Mouse (Mus musculus) heart, adult 2 months (tissue): ENCODE measurements at regions not wholly inside any gene's neighbourhood (a gene's known extent, or its start where the extent isn't known, plus 50 kb on each side); places are given as distances from the start of the nearest gene placed in this dataset.

Source experiments
- DNase-seq, 2 experiments: peaks; one replicate each; pipeline ENCODE4 v3.0.0; 2021
- H3K27ac ChIP-seq: fragments of 200-600 bp; 2 replicates; pipeline ENCODE4 v1.8.1; 2022
- H3K27me3 ChIP-seq: fragments of 200-500 bp; 2 replicates; pipeline ENCODE4 v1.6.1; 2012; ENCODE audit warnings: mild to moderate bottlenecking, low read length, inconsistent platforms, mixed read lengths; ENCODE audit not compliant: control insufficient read depth, insufficient read depth
- H3K36me3 ChIP-seq: fragments of 200-500 bp; 2 replicates; pipeline ENCODE4 v1.6.1; 2012; ENCODE audit warnings: low read length, inconsistent platforms; ENCODE audit not compliant: control insufficient read depth, insufficient read depth
- H3K4me1 ChIP-seq: fragments of 200-500 bp; 2 replicates; pipeline ENCODE4 v1.6.1; 2011; ENCODE audit warnings: low read length; ENCODE audit not compliant: control insufficient read depth, insufficient read depth
- H3K4me3 ChIP-seq: fragments of 200-600 bp; 2 replicates; pipeline ENCODE4 v1.8.1; 2022
- H3K79me2 ChIP-seq: fragments of 200-500 bp; replicated peaks from 2 replicates; pipeline ENCODE4 v1.6.1; 2012; ENCODE audit warnings: mild to moderate bottlenecking, inconsistent platforms, low read length, moderate library complexity, mixed read lengths; ENCODE audit not compliant: control insufficient read depth, insufficient read depth
- H3K9ac ChIP-seq: fragments of 200-500 bp; 2 replicates; pipeline ENCODE4 v1.6.1; 2012; ENCODE audit warnings: low read depth, mild to moderate bottlenecking, control low read depth, inconsistent platforms, low read length, mixed read lengths
- CTCF ChIP-seq: fragments of 200-600 bp; IDR thresholded peaks from 2 replicates; pipeline ENCODE4 v1.8.1; 2022; ENCODE audit warnings: antibody characterized with exemption, mild to moderate bottlenecking, moderate library complexity
- EP300 ChIP-seq: fragments of 200-500 bp; IDR thresholded peaks from 2 replicates; pipeline ENCODE4 v1.6.1; 2011; ENCODE audit warnings: low read depth, low read length, control low read depth; ENCODE audit not compliant: insufficient read depth
- POLR2A ChIP-seq: fragments of 200-500 bp; IDR thresholded peaks from 2 replicates; pipeline ENCODE4 v1.6.1; 2011; ENCODE audit warnings: mild to moderate bottlenecking, low read depth, low read length, control low read depth; ENCODE audit not compliant: insufficient read depth
- WGBS: fragments of 180-500 bp; shearing (Covaris S2); methylation state at CpG from one replicate; pipeline ENCODE4 v1.1.7; 2018; 5-methylcytosine and 5-hydroxymethylcytosine counted together
- intact Hi-C: fragments of 180-260 bp; cut with DNase I; formaldehyde crosslinking; loops from one replicate; pipeline ENCODE4 v1.15.1; 2025

DNA sequence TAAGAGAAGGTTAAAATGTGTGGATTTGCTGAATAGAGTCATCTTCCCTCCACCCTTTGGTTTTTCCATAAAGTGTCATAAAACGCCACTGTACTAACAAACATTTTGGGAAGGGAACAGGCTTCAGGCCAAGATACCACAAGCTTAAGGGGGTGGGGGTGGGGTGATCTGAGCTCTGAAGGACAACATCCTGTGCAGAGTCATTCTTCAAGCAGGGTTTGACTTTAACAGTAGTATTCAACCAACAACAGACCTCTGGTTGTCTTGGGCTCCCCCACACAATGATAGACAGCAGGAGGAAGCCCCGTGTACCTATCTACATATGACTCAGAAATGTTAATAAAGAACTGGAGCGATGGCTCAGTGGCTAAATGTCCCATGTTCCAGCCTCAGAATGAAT, 118.9 kb upstream of the Maf start:
- DNase-seq: no peak
- Histone ChIP-seq H3K9ac (no peak overlapping the region), H3K4me3 (no peak overlapping the region), H3K27ac (no peak overlapping the region), H3K27me3 (no peaks in the 10 kb centered on the region), H3K79me2 (no peaks in the 10 kb centered on the region), H3K4me1 (no peaks in the 10 kb centered on the region), H3K36me3 (no peaks in the 10 kb centered on the region)
- TF ChIP-seq POLR2A (no peak), EP300 (no peak)
- WGBS: 36% methylated on average over 3 of the region's 3 CpGs
- intact Hi-C loops: no loop called here

DNA sequence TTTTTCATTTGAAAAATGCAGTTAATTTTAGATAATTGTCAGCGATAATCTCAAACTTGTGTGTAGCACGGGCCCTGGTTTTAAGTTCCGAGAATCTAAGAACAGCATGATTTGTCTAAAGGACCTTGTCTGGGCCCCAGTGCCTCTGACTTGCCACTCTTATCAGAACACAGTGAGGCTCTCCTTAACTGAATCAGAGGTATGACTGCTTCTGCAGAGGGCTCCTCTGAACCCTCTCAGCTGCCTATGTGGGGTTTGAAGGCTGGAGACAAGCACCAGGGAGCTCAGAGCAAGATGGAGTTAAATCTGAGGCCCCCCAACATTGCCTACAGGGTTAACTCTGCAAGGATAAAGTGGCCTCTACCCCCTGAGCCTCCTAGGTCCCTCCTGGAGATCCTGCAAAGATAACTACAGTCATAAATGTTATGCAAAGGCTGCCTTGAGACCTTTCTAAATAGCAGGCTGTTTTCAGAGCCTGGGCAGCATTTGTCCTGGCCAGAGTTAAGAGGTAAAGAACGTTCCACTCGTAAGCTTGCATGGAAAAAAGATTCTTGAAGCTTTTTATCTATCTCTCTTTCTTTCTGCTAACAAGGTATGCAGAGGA, 118.4 kb upstream of the Maf start:
- Histone ChIP-seq H3K27me3 (no peaks in the 10 kb centered on the region), H3K9ac (no peak overlapping the region), H3K27ac (no peak overlapping the region), H3K36me3 (no peaks in the 10 kb centered on the region), H3K79me2 (no peaks in the 10 kb centered on the region), H3K4me3 (no peak overlapping the region), H3K4me1 (no peaks in the 10 kb centered on the region)
- 44% methylated on average over 5 of the region's 5 CpGs for WGBS
- intact Hi-C loops: no loop called here
- no peak for TF ChIP-seq POLR2A
- TF ChIP-seq CTCF: no peak
- no peak for TF ChIP-seq EP300
- DNase-seq: no peak

DNA sequence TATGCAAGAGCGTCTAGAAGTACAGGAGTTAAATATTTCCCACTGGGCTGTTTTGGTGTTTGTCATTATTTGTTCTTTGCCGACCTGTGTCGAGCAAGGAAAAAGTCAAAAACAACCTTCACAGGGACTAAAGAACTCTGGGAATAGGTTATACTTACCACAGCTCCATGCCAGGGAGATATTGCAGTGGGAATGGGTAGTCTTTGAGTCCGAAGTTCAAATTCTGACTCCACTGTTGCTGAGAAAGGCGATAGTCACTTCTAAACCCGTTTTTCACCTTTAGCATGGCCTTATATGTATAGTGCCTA, 116.8 kb upstream of the Maf start:
- WGBS: 90% methylated on average over 6 of the region's 6 CpGs
- H3K27me3 ChIP-seq: no peaks in the 10 kb centered on the region
- no peak overlapping the region for H3K4me3 ChIP-seq
- H3K27ac ChIP-seq: no peak overlapping the region
- DNase-seq: no peak
- intact Hi-C loops: no loop called here
- no peak overlapping the region for H3K9ac ChIP-seq
- no peaks in the 10 kb centered on the region for H3K4me1 ChIP-seq
- no peaks in the 10 kb centered on the region for H3K79me2 ChIP-seq
- no peaks in the 10 kb centered on the region for H3K36me3 ChIP-seq
- TF ChIP-seq CTCF (no peak), POLR2A (no peak), EP300 (no peak)

DNA sequence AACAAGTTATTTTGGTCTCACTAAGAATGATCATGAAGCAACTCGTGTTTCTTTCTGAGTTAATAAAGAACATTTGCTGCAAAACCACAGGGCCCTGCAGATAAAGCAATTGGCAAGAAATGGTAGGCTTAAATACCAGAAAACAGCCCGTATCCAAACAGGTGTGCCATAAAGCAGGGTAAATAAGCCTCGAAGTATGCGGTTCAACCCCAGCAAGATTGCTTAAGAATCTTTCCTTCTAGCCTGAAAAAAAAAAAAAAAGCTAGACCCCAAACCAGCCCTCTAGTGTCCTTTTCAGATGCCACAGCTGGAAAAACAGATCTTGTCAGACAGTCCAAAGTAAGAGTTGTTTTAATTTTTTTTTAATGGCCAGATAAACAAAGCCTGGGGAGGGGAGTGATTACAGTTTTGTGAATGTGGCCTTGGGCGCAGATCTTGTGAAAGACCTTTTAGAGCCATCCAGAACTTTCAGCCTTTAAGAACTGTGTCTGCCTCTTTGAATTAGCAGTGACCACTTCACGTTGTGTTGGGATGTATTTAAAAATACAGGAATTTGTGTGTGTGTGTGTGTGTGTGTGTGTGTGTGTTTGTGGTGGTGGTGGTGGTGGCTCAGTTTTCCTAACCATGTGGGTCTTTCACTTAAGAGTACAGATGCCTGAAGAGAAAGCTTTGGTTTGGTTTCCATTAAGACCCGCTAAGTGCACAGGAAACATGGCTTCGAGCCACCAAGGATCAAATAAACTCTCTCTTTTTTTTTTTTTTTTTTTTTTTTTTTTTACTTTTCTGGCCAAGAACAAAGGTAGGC, 116.3 kb upstream of the Maf start:
- Histone ChIP-seq H3K27me3 (no peaks in the 10 kb centered on the region), H3K4me1 (no peaks in the 10 kb centered on the region), H3K27ac (no peak overlapping the region), H3K4me3 (no peak overlapping the region), H3K79me2 (no peaks in the 10 kb centered on the region), H3K36me3 (no peaks in the 10 kb centered on the region), H3K9ac (no peak overlapping the region)
- TF ChIP-seq EP300: no peak
- TF ChIP-seq POLR2A: no peak
- TF ChIP-seq CTCF: no peak
- WGBS: 67% methylated on average over 8 of the region's 8 CpGs
- intact Hi-C loops: no loop called here
- DNase-seq: no peak

DNA sequence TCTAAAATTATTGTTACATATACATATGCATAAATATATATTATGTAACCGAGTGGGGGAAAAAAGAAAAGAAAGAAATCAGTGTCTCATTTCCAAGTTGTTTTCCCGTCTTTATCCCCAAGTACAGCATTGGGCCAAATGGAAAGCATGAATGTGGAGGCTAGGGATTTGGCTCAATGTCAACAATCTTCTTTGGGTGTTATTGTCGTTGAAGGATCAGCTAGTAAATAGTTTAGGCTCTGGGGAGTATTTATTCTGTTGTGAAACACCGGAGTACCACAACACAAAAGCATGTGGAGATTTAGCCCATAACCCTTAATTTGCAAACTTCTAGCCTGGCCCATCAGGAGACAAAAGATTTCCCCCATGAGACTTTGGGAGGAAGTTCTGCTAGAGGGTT, 105.8 kb upstream of the Maf start:
- Histone ChIP-seq H3K36me3 (no peaks in the 10 kb centered on the region), H3K27me3 (no peaks in the 10 kb centered on the region), H3K79me2 (no peaks in the 10 kb centered on the region), H3K4me1 (no peaks in the 10 kb centered on the region), H3K9ac (no peak overlapping the region), H3K27ac (no peak overlapping the region), H3K4me3 (no peak overlapping the region)
- DNase-seq: no peak
- TF ChIP-seq POLR2A: no peak
- TF ChIP-seq CTCF: no peak
- TF ChIP-seq EP300: no peak
- intact Hi-C loops: no loop called here
- 54% methylated on average over 4 of the region's 4 CpGs for WGBS

DNA sequence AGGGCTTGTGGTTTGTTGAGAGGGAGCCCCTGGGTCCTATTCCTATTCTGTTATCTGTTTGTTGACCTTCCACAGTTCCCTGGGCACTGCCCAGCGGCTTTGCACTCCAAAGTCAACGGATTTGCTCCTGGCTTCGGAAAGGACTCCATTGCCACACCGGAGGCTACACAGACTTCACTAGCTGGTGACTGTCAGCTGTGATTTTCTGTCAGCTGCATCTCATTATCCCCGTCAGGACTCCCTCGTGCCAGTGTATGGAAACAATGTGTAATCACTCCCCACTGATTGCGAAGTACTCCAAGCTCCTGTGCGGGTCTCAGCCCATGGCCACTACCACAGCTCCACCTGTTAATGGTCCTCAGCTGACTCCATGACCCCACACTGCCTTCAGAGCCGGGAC, 99.0 kb upstream of the Maf start:
- H3K27me3 ChIP-seq: no peaks in the 10 kb centered on the region
- TF ChIP-seq POLR2A: no peak
- no peak for TF ChIP-seq CTCF
- no peaks in the 10 kb centered on the region for H3K36me3 ChIP-seq
- WGBS: 35% methylated on average over 9 of the region's 9 CpGs
- H3K4me1 ChIP-seq: no peaks in the 10 kb centered on the region
- H3K27ac ChIP-seq: no peak overlapping the region
- no peaks in the 10 kb centered on the region for H3K79me2 ChIP-seq
- no peak for DNase-seq
- intact Hi-C loops: no loop called here
- H3K4me3 ChIP-seq: no peak overlapping the region
- H3K9ac ChIP-seq: no peak overlapping the region
